Mouse (Mus musculus) mouse trophoblast stem cell (cell line): ENCODE data around the gene 1700023F06Rik.

Source experiments
- in situ Hi-C, 2 experiments: fragments of 300-500 bp; cut with MseI, MboI; formaldehyde crosslinking; loops; 2 replicates in 1 of 2; 3 replicates in 1 of 2; pipeline ENCODE4 v1.15.1; 2025

The 1700023F06Rik gene

DNA sequence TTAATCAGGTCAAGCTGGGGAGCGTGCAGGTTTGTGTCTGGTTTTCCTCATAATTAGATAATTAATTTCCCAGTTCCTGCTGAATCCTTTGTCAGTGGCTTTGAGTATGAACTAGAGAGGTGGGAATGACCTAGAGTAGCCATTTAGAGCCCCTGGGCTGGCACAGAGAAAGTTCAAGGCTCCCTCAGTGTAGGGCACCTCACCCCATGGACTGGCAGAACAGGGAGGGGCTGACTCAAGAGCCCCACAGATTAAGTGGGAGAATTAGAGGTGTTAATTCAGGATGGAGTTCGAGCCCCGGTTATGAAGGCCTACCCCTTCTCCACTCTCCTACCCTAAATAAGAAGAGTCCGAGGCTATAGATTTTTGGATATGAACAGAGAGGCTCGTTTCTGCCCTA is 38.7 kb downstream of the 1700023F06Rik start:
- in situ Hi-C loops: loop anchor here (5.0 to 10.0 kb wide), 2 partner anchors 155 to 158 kb away; no protein-coding TSS in a partner anchor

DNA sequence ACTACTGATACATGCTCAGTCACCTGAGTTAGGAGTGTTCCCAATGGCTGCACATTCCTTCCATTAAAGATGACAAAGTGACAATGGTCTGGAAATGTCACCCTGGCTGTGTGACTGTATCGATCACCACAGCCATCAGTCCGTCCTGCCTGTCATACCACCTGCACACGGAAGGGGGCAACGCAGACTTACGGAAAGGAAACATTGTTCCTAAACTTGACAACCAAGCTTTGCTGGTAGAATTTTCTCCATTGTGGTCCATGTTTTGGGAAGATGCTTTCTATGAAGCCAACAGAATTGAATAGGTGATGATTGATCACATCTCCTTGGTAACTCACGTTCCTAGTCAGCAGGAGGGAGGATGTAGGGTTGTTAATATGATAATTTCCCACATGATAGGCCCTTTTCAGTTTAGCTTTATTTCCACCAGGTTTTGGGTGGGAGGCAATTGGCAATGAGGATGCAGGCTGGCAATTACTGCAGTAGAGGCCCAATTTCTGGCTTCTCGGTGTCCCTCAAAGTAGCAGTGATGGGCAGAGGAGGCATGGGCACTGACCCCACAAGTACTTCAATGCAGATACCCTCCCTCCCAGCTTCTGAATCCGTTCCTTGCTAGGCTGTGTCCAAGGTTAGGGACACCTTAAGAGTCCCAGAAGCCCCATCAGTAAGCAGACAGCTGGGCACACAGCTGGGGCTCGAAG is 39.5 kb downstream of the 1700023F06Rik start:
- in situ Hi-C loops: loop anchor here in 1 of 2 experiments (5.0 kb wide), 1 partner anchor 158 kb away; no protein-coding TSS in a partner anchor

DNA sequence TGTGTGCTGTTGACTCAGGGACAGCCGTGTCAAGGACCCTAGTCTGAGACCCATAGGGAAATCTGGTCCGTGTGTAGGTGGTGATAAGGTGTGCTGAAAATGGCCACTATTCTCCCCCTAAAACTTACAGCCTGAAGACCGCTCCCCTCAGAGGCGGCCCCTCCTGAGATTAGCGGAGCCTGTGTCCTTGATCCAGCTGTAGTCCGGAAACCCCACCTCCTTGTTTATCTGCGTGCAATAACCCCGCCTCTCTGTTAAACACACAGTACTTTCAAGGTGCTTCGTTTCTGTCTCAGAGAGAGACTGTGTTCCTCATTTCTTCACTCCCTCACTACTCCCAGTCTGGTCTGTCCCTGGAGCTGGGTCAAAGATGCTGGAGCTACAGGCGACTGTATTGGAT is 44.0 kb downstream of the 1700023F06Rik start:
- in situ Hi-C loops: no loop called here

DNA sequence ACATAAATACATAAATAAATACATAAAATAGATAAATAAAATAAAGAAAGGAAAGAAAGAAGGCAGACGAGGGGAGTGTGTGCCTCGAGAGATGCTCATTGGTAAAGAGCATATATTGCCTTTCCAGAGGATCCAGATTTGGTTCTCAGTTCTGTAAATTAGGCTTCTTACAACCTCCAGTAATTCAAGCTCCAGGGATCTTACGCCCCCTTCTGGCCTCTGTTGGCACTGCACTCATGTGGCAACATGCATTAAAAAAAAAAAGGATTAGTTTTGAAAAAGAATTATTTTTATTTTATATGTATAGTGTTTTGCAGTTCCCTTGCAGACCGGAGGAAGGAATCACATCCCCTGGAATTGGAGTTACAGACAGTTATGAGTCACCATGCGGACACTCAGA is 46.2 kb downstream of the 1700023F06Rik start:
- in situ Hi-C loops: no loop called here

DNA sequence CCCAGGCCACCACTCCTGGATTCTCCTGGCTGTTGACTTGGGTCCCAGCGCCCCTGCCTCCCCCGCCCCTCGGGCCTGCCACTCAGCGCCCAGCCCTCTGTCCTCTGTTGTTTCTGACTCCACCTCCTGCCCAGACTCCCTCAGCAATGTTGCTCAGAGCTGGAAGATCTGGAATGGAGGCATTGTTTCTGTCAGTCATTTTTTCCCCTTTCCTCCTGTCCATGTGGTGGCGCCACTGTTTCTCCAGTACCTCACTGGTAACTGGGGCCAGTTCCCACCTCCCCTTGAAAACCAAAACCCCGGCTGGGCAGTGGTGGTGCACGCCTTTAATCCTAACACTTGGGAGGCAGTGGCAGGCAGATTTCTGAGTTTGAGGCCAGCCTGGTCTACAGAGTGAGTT is 46.9 kb downstream of the 1700023F06Rik start:
- in situ Hi-C loops: no loop called here

DNA sequence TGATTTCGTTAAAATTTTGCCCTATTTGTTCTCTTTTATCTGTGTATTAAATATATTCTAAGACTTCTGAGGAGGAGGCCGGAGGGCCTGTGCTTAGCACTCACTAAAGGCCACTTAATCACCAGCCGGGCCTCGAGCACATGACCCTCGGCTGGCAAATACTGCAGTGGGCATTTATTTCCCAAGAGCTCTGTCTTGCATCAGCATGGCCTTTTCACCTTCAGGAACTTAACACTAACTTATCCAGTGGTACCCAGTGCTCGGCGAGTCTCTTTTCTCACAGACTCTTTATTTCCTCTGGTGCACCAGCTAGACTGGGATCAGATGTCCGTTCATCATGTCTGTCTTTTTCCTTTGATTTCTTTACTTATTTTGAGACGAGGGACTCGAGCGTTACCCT is 47.6 kb downstream of the 1700023F06Rik start:
- in situ Hi-C loops: no loop called here

DNA sequence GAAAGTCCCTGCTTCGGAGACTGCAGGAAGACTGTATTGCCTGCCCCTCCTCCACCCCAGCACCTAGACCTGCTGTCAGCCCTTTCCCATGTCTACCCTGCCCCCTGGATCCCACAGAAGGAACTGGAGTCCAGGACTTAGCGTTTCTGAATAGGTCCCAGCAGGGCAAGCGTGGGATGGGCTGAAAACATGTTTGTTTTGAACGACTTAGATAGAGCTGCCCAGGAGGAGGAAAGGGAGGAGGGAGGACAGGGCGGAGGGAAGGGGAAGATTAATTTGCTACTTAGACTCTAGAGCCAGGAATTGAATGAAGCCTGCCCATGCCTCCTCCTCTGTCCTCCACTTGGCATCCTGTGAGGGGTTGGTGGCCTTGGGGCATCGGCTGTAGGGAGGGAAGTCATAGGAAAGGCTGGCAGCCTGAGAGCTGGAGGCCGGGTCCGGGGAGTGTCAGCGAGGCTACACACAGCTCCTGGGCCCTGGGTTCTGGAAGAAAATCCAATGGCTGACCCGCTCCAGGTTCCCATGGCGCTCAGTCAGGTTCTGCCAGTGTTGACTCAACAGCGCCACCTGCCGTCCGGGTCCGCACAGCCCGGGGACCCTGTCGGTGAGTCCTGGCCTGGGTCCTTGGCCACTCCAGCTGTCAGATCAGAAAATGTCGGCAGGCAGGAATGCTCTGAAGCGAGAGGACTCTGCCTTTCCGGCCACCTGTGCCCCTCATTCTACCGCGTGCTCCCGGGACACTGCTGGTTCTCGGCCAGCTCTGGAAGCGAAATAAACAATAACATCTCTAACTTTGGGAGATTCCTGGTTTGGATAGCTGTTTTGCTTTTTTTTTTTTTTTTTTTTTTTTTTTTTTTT is 49.5 kb downstream of the 1700023F06Rik start:
- in situ Hi-C loops: loop anchor here (5.0 kb wide), 1 partner anchor 57 kb away; the partner anchor contains the start of genes Acbd4 (in 2 of the 2) and Plcd3 (in 2 of the 2)

DNA sequence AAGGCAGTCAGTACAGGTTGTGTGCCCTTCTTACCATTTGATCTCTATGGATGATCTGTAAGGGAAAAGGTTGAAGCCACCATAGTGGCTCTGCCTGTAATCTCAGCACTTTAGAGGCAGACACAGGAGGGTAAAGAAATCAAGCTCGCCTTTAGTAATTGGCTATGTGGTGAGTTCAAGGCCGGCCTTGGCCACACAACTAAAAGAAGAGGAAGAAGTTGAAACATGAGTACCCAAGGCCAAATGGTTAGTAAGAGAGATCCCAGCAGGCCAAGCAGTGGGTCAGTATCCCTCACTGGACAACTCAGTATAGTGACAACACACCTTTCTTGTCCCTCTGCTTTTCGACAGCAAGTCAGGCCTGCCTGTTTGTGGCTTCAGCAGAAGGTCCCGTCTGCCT is 58.6 kb downstream of the 1700023F06Rik start:
- in situ Hi-C loops: no loop called here
